Mouse (Mus musculus): Measurements from ENCODE around the gene Olfr111. TPM values are rescaled to one million over a fixed set of nuclear protein-coding genes. Genes with fewer than 3 reads are reported as not detected.
"Not testable (repeated sequence)": the region's sequence is repeated elsewhere in the genome, so short reads cannot be mapped to it uniquely, and the experiment has no call there.

The Olfr111 gene
- polyA plus RNA-seq (2015; fragmentation: Nextera tagmentation; extraction: Ambion mirVana): not detected in 2 replicates

GRCm38 (mm10) chr17:37507730-37508129 lies at the start of gene Olfr111:
TSS of gene Olfr111 (plus strand) at chr17:37508030.
- TF ChIP-seq EP300 (IDR thresholded peaks at IDR 0.05; ENCODE audit: low read depth) (no peak), CTCF (IDR thresholded peaks at IDR 0.05; ENCODE audit: low read depth) (no peak)
- Histone ChIP-seq H3K4me3 (ENCODE audit: low read depth, low read length) (no peak within 1 kb of the TSS), H3K36me3 (replicated peaks; ENCODE audit: insufficient read depth, low read length) (no peaks in the 10 kb centered on the region), H3K27me3 (ENCODE audit: insufficient read depth, low read length) (no peaks in the 10 kb centered on the region), H3K4me1 (ENCODE audit: insufficient read depth) (no peaks in the 10 kb centered on the region), H3K9me3 (ENCODE audit: low read length) (no peaks in the 10 kb centered on the region), H3K4me2 (ENCODE audit: low read depth, low read length) (no peak within 1 kb of the TSS), H3K9ac (replicated peaks) (no peak within 1 kb of the TSS), H3K27ac (ENCODE audit: low read depth) (no peak within 1 kb of the TSS)
- 80% methylated on average over 4 of the region's 4 CpGs for WGBS (ENCODE audit: insufficient replicate concordance)
- no peak for DNase-seq
- ATAC-seq: no peak

DNA sequence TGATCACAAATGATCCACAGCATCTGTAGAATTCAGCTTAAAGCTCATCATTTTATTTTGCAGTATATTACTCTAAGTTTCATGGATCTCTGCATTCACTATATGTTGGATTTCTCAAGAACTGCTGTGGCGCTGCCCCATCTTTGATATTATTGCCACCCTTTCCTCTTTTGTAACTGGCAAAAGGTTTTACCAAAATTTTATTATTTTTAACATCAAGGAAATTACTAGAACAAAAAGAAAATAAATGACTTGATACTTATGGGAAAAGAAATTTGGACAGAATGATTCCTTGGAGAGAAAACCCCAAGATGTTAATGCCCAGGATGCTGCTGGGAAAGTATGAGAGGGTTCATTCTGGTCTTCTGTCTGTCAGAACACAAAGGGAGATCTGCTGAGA lies 49.2 kb upstream of the Olfr111 start, which contains the start of gene Olfr109:
TSS of gene Olfr109 (plus strand) at position 301 of the 400 bp plus-strand sequence.
- ATAC-seq: no peak

GRCm38 (mm10) chr17:37483452-37483851 lies 24.4 kb upstream of the Olfr111 start, which contains the start of gene H2-M2:
TSS of gene H2-M2 (minus strand) at chr17:37483552.
- no peak within 1 kb of the TSS for H3K9ac ChIP-seq (replicated peaks)
- ATAC-seq (no peak), DNase-seq (no peak)
- H3K9me3 ChIP-seq (ENCODE audit: low read length): no peaks in the 10 kb centered on the region
- H3K4me3 ChIP-seq (ENCODE audit: low read depth, low read length): no peak within 1 kb of the TSS
- TF ChIP-seq CTCF (IDR thresholded peaks at IDR 0.05; ENCODE audit: low read depth) (no peak), EP300 (IDR thresholded peaks at IDR 0.05; ENCODE audit: low read depth) (no peak)
- H3K4me1 ChIP-seq (ENCODE audit: insufficient read depth): no peaks in the 10 kb centered on the region
- no peak within 1 kb of the TSS for H3K27ac ChIP-seq (ENCODE audit: low read depth)
- H3K27me3 ChIP-seq (ENCODE audit: insufficient read depth, low read length): no peaks in the 10 kb centered on the region
- H3K4me2 ChIP-seq (ENCODE audit: low read depth, low read length): no peak within 1 kb of the TSS
- no peaks in the 10 kb centered on the region for H3K36me3 ChIP-seq (replicated peaks; ENCODE audit: insufficient read depth, low read length)
- 56% methylated on average over 2 of the region's 2 CpGs for WGBS (ENCODE audit: insufficient replicate concordance)

More for the DNA sequence above, 49.2 kb upstream of the Olfr111 start, which contains the start of gene Olfr109:
- Histone ChIP-seq H3K27ac (ENCODE audit: low read depth) (no peak within 1 kb of the TSS), H3K36me3 (replicated peaks; ENCODE audit: insufficient read depth, low read length) (no peaks in the 10 kb centered on the region), H3K4me3 (ENCODE audit: low read depth, low read length) (no peak within 1 kb of the TSS), H3K9ac (replicated peaks) (no peak within 1 kb of the TSS), H3K9me3 (ENCODE audit: low read length) (no peaks in the 10 kb centered on the region), H3K4me1 (ENCODE audit: insufficient read depth) (no peaks in the 10 kb centered on the region), H3K4me2 (ENCODE audit: low read depth, low read length) (no peak within 1 kb of the TSS), H3K27me3 (ENCODE audit: insufficient read depth, low read length) (no peaks in the 10 kb centered on the region)
- TF ChIP-seq EP300 (IDR thresholded peaks at IDR 0.05; ENCODE audit: low read depth) (no peak), CTCF (IDR thresholded peaks at IDR 0.05; ENCODE audit: low read depth) (no peak)
- WGBS (ENCODE audit: insufficient replicate concordance): 86% methylated on average over 1 of the region's 1 CpGs
- DNase-seq: no peak

GRCm38 (mm10) chr17:37491930-37492518 lies 15.8 kb upstream of the Olfr111 start, which contains the start of gene Olfr110:
TSS of gene Olfr110 (plus strand) at chr17:37492468.
- Histone ChIP-seq H3K4me1 (ENCODE audit: insufficient read depth) (no peaks in the 10 kb centered on the region), H3K9ac (replicated peaks) (no peak within 1 kb of the TSS), H3K36me3 (replicated peaks; ENCODE audit: insufficient read depth, low read length) (no peaks in the 10 kb centered on the region), H3K27me3 (ENCODE audit: insufficient read depth, low read length) (no peaks in the 10 kb centered on the region), H3K4me3 (ENCODE audit: low read depth, low read length) (no peak within 1 kb of the TSS), H3K9me3 (ENCODE audit: low read length) (peaks cover 2% of the 10 kb centered on the region; the same call in 1 of the 2 replicates), H3K4me2 (ENCODE audit: low read depth, low read length) (no peak within 1 kb of the TSS), H3K27ac (ENCODE audit: low read depth) (no peak within 1 kb of the TSS)
- no peak for DNase-seq
- ATAC-seq: no peak
- WGBS (ENCODE audit: insufficient replicate concordance): 19% methylated on average over 1 of the region's 1 CpGs
- TF ChIP-seq EP300 (IDR thresholded peaks at IDR 0.05; ENCODE audit: low read depth) (no peak), CTCF (IDR thresholded peaks at IDR 0.05; ENCODE audit: low read depth) (no peak)

DNA sequence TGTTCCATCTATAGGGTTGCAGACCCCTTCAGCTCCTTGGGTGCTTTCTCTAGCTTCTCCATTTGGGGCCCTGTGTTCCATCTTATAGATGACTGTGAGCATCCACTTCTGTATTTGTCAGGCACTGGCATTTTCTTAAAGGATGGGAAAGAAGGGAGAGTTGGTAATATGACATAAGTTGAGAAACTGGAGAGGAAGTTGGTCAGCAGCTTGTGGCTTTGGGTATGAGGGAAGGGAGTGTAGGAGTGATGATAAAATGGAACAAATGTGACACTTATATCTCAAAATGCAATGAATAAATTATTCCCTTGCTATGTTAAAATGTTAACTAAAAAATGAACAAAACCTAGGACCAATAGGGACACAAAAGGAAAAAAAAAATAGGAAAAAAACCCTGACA lies 16.8 kb downstream of the Olfr111 start:
- ATAC-seq; H3K27me3 ChIP-seq (ENCODE audit: insufficient read depth, low read length); DNase-seq; H3K4me3 ChIP-seq (ENCODE audit: low read depth, low read length); H3K9me3 ChIP-seq (ENCODE audit: low read length); H3K4me1 ChIP-seq (ENCODE audit: insufficient read depth); H3K36me3 ChIP-seq (replicated peaks; ENCODE audit: insufficient read depth, low read length); H3K27ac ChIP-seq (ENCODE audit: low read depth); H3K4me2 ChIP-seq (ENCODE audit: low read depth, low read length); H3K9ac ChIP-seq (replicated peaks): not testable (repeated sequence)

DNA sequence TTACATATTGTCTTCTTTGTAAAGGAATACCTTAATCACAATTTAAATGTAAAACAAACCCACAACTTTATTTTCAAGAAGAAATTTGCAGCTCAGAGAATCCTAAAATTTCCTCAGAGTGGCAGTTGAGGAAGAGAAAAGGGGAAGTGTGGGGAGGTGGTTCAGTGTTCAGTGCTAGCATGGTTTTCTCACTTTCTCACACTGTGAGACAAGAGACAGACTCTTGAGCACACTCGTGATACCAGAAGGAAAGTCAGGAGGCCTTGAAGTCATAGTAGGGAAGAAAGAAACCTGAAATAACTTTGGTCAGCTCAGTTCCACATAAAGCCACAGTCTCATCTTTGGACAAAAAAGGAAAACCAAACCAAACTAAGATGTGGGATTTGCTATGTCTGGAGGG lies 17.6 kb downstream of the Olfr111 start:
- H3K9me3 ChIP-seq (ENCODE audit: low read length); H3K4me2 ChIP-seq (ENCODE audit: low read depth, low read length); H3K27ac ChIP-seq (ENCODE audit: low read depth); H3K4me3 ChIP-seq (ENCODE audit: low read depth, low read length); H3K36me3 ChIP-seq (replicated peaks; ENCODE audit: insufficient read depth, low read length); H3K9ac ChIP-seq (replicated peaks); ATAC-seq; H3K27me3 ChIP-seq (ENCODE audit: insufficient read depth, low read length); H3K4me1 ChIP-seq (ENCODE audit: insufficient read depth); DNase-seq: not testable (repeated sequence)
- 35% methylated on average over 1 of the region's 1 CpGs for WGBS (ENCODE audit: insufficient replicate concordance)

DNA sequence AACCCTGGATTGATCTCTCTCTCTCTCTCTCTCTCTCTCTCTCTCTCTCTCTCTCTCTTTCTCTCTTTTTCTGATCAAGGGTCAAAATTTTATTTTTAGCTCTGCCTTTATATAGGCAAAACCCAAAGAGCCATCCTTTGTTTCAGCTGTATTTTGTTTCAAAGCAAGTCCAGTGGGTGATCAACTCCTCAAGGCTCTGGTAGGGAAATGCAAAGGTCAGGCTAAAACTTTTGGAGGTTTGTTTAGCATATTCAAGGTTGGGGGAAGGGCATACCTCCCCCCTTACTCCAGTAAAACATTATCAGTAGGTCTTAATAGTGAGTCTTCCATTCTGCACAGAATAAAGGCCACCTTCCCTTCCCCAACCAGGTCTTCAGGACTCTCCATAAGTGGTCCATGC lies 27.3 kb downstream of the Olfr111 start:
- Histone ChIP-seq H3K4me3 (ENCODE audit: low read depth, low read length) (no peak overlapping the region), H3K9ac (replicated peaks) (no peak overlapping the region), H3K4me1 (ENCODE audit: insufficient read depth) (no peaks in the 10 kb centered on the region), H3K36me3 (replicated peaks; ENCODE audit: insufficient read depth, low read length) (no peaks in the 10 kb centered on the region), H3K4me2 (ENCODE audit: low read depth, low read length) (no peak overlapping the region), H3K27me3 (ENCODE audit: insufficient read depth, low read length) (no peaks in the 10 kb centered on the region), H3K27ac (ENCODE audit: low read depth) (no peak overlapping the region), H3K9me3 (ENCODE audit: low read length) (no peaks in the 10 kb centered on the region)
- ATAC-seq: no peak
- TF ChIP-seq CTCF (IDR thresholded peaks at IDR 0.05; ENCODE audit: low read depth): no peak
- TF ChIP-seq EP300 (IDR thresholded peaks at IDR 0.05; ENCODE audit: low read depth): no peak
- no peak for DNase-seq

DNA sequence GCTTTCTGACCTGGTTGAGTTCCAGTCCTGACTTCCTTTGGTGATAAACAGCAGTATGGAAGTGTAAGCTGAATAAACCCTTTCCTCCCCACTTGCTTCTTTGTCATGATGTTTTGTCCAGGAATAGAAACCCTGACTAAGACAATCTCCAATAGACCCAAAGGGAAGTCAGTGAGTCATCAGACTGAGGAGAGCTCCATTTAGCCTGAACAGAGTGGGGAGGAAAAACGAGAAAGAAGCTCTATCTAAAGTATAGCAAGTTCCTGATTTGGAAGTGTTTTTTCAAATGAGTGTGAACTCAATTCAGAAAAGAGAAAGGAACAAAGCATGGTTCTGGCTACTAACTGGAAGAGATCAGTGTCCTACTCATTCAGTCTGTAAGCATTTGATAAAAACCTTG lies 30.6 kb downstream of the Olfr111 start:
- H3K9me3 ChIP-seq (ENCODE audit: low read length); ATAC-seq; H3K36me3 ChIP-seq (replicated peaks; ENCODE audit: insufficient read depth, low read length); H3K4me1 ChIP-seq (ENCODE audit: insufficient read depth); H3K9ac ChIP-seq (replicated peaks); DNase-seq; H3K4me2 ChIP-seq (ENCODE audit: low read depth, low read length); H3K4me3 ChIP-seq (ENCODE audit: low read depth, low read length); H3K27me3 ChIP-seq (ENCODE audit: insufficient read depth, low read length); H3K27ac ChIP-seq (ENCODE audit: low read depth): not testable (repeated sequence)
- WGBS (ENCODE audit: insufficient replicate concordance): 25% methylated on average over 1 of the region's 1 CpGs
